Mouse (Mus musculus): Measurements from ENCODE around the gene Rreb1. TPM values are rescaled to one million over a fixed set of nuclear protein-coding genes. Genes with fewer than 3 reads are reported as not detected.

Gene Rreb1
- polyA plus RNA-seq, 2 experiments: 19.0 to 21.4 TPM

DNA sequence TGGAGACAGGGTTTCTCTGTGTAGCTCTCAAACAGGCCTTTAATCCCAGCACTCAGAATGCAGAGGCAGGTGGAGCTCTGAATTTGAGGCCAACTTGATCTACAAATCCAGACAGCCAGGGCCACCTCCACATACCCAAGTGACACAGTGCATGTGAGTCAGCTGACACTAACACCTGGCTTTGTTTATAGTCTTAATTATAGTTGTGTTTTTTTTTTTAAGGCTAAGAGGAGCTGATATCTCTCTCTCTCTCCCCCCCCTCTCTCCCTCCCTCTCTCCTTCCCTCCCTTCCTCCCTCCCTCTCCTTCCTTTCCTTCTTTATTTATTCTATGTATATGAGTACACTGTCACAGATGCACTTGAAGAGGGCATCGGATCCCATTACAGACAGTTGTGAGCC, 86.5 kb downstream of the Rreb1 start:
- 100% methylated on average over 1 of the region's 1 CpGs for WGBS
- no peak for ATAC-seq (ENCODE audit: low FRiP score, low read depth)

DNA sequence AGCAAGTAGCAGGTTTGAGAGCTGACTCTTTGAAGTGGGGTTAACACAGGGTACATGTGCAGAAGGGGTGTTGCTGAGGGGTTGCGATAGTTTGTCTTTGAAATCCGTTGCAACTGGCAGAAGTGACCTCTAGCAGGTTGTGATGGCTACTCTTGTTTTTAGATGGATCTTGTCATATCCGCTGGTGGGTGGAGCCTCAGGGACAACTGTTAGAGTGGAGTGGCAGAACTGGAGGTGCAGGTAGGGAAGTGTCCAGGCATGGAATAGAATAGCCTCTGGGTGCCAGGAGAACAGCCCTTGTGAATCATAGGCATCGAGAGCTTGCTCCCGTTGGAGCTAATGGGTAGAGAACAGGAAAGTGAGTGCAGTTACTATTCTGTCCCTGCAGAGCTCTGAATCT, 88.1 kb downstream of the Rreb1 start:
- Histone ChIP-seq H3K4me1 (ENCODE audit: control insufficient read depth, insufficient read depth, low read length) (peaks cover 36% of the 10 kb centered on the region), H3K4me3 (replicated peaks; ENCODE audit: low read length) (no peak overlapping the region), H3K27me3 (ENCODE audit: control insufficient read depth, insufficient read depth, low read length) (no peaks in the 10 kb centered on the region), H3K27ac (replicated peaks; ENCODE audit: low read depth, low read length) (no peak overlapping the region), H3K9me3 (ENCODE audit: control insufficient read depth, low read length) (no peaks in the 10 kb centered on the region), H3K9ac (ENCODE audit: low read depth, low read length, severe bottlenecking) (no peak overlapping the region), H3K36me3 (ENCODE audit: control insufficient read depth, insufficient read depth, low read length) (peaks cover 3% of the 10 kb centered on the region; the same call in 1 of the 2 replicates), H3K4me2 (replicated peaks; ENCODE audit: low read depth, low read length, severe bottlenecking) (no peak overlapping the region)
- 35% methylated on average over 5 of the region's 5 CpGs for WGBS
- DNase-seq (ENCODE audit: low spot score) (no peak), ATAC-seq (ENCODE audit: low FRiP score, low read depth) (no peak)
- TF ChIP-seq POLR2A (IDR thresholded peaks at IDR 0.05; ENCODE audit: borderline replicate concordance, extremely low read depth, insufficient read depth, insufficient read length): no peak

More for the DNA sequence above, 86.5 kb downstream of the Rreb1 start:
- no peak for DNase-seq (ENCODE audit: low spot score)
- Histone ChIP-seq H3K9ac (ENCODE audit: low read depth, low read length, severe bottlenecking) (no peak overlapping the region), H3K27ac (replicated peaks; ENCODE audit: low read depth, low read length) (no peak overlapping the region), H3K4me2 (replicated peaks; ENCODE audit: low read depth, low read length, severe bottlenecking) (no peak overlapping the region), H3K4me3 (replicated peaks; ENCODE audit: low read length) (no peak overlapping the region), H3K27me3 (ENCODE audit: control insufficient read depth, insufficient read depth, low read length) (no peaks in the 10 kb centered on the region), H3K4me1 (ENCODE audit: control insufficient read depth, insufficient read depth, low read length) (peaks cover 36% of the 10 kb centered on the region), H3K9me3 (ENCODE audit: control insufficient read depth, low read length) (no peaks in the 10 kb centered on the region), H3K36me3 (ENCODE audit: control insufficient read depth, insufficient read depth, low read length) (0 out of 2 replicates have a peak, but pooled peaks cover 3% of the 10 kb centered on the region)
- no peak for TF ChIP-seq POLR2A (IDR thresholded peaks at IDR 0.05; ENCODE audit: borderline replicate concordance, extremely low read depth, insufficient read depth, insufficient read length)

DNA sequence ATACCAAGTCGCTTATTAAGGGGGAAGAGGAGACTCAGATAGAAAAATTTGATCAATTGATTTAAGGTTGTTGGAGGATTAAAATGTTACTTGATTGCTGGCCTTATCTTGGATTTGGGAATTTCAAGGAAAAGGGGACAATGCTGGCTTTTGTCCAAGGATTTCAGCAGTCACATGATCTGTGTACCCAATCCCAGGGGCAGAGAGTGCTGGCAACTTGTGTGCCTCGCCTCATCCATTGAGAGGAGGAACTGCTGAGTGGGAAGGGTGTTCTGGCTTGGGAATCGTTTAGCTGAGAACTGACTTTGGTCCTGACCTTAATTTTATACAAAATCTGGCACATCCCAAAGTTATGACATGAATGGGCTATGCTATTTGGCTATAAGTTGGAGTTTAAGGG, 88.6 kb downstream of the Rreb1 start:
- ATAC-seq (ENCODE audit: low FRiP score, low read depth) (no peak), DNase-seq (ENCODE audit: low spot score) (peak; percentile 58)
- Histone ChIP-seq H3K4me2 (replicated peaks; ENCODE audit: low read depth, low read length, severe bottlenecking) (no peak overlapping the region), H3K4me1 (ENCODE audit: control insufficient read depth, insufficient read depth, low read length) (peaks cover 34% of the 10 kb centered on the region), H3K27ac (replicated peaks; ENCODE audit: low read depth, low read length) (no peak overlapping the region), H3K9ac (ENCODE audit: low read depth, low read length, severe bottlenecking) (no peak overlapping the region), H3K9me3 (ENCODE audit: control insufficient read depth, low read length) (no peaks in the 10 kb centered on the region), H3K27me3 (ENCODE audit: control insufficient read depth, insufficient read depth, low read length) (no peaks in the 10 kb centered on the region), H3K36me3 (ENCODE audit: control insufficient read depth, insufficient read depth, low read length) (peaks cover 3% of the 10 kb centered on the region; the same call in 1 of the 2 replicates), H3K4me3 (replicated peaks; ENCODE audit: low read length) (no peak overlapping the region)
- no peak for TF ChIP-seq POLR2A (IDR thresholded peaks at IDR 0.05; ENCODE audit: borderline replicate concordance, extremely low read depth, insufficient read depth, insufficient read length)
- WGBS: 53% methylated on average over 3 of the region's 3 CpGs

DNA sequence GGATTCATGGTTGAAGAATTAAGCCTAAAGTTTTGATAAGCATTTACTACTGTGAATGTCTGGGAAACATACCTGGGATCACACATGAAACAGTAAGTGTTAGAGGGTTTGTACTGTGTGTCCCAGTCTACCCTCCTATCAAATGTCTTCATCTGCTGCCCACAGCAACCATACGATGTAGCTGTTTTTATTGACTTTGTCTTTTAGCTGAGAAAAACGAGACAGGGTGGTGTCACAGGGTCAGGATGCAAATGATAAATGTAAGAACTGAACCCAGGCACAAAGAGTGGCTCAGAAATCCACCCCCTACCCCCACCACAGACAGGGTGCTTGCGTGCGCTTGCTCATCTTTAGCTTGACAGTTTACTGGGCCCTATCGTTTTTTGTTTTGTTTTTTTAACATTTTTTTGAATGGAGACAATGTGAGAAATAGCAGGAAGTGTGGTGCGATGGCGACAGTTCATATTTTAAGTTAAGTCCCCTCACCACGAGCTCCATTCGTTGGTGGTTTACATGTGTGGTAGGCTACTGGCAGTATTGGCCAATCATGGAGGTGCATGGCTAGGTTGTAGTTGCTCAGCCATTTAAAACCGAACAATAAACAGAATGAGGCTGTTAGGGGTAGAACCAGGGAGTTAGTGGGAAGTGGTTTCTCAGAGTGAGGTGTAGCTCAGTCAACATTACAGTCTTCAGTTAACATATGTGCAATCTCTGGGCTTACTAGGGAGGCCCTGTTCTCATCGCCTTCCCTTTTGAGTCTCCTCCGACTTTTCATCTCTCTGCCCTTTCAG, 92.1 kb downstream of the Rreb1 start:
- no peaks in the 10 kb centered on the region; the same call in 1 of the 2 replicates for H3K36me3 ChIP-seq (ENCODE audit: control insufficient read depth, insufficient read depth, low read length)
- no peak overlapping the region for H3K4me2 ChIP-seq (replicated peaks; ENCODE audit: low read depth, low read length, severe bottlenecking)
- TF ChIP-seq POLR2A (IDR thresholded peaks at IDR 0.05; ENCODE audit: borderline replicate concordance, extremely low read depth, insufficient read depth, insufficient read length): no peak
- no peak overlapping the region for H3K4me3 ChIP-seq (replicated peaks; ENCODE audit: low read length)
- no peaks in the 10 kb centered on the region for H3K27me3 ChIP-seq (ENCODE audit: control insufficient read depth, insufficient read depth, low read length)
- 80% methylated on average over 12 of the region's 12 CpGs for WGBS
- no peak for DNase-seq (ENCODE audit: low spot score)
- no peak overlapping the region for H3K9ac ChIP-seq (ENCODE audit: low read depth, low read length, severe bottlenecking)
- ATAC-seq (ENCODE audit: low FRiP score, low read depth): no peak
- peaks cover 22% of the 10 kb centered on the region for H3K4me1 ChIP-seq (ENCODE audit: control insufficient read depth, insufficient read depth, low read length)
- no peaks in the 10 kb centered on the region for H3K9me3 ChIP-seq (ENCODE audit: control insufficient read depth, low read length)
- H3K27ac ChIP-seq (replicated peaks; ENCODE audit: low read depth, low read length): no peak overlapping the region

DNA sequence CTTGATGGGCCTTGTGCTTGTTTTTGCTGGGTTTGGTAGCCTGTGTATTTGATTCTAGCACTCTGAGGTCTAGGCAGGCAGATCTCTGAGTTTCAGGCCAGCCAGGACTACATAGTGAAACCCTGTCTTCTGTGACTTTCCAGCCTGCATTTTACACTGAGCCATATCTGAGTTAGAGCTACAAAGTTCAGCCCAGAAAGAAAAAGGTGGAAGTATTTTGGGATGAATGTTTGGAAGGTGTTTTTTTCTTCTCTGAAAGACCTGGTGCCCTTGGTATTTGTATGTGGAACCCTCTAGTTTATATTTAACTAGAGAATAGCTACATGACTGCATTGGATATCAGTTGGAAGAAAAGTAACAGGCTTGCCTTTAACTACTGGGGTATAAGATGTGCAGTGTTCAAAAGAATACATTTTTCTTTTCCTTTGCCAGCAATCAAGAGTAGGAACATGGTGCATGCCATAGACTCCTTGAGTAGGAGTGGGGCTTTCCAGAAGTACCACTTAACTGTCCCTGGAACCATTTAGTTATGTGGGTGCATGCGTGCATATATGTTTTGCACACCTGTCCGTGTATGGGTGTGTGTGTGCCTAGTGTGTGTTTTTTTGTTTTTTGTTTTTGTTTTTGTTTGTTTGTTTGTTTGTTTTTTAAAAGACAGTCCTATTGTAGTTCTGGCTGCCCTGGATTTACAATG, 94.1 kb downstream of the Rreb1 start:
- H3K36me3 ChIP-seq (ENCODE audit: control insufficient read depth, insufficient read depth, low read length): no peaks in the 10 kb centered on the region; the same call in 1 of the 2 replicates
- no peak overlapping the region for H3K27ac ChIP-seq (replicated peaks; ENCODE audit: low read depth, low read length)
- 94% methylated on average over 2 of the region's 2 CpGs for WGBS
- no peak overlapping the region for H3K4me3 ChIP-seq (replicated peaks; ENCODE audit: low read length)
- no peak for TF ChIP-seq POLR2A (IDR thresholded peaks at IDR 0.05; ENCODE audit: borderline replicate concordance, extremely low read depth, insufficient read depth, insufficient read length)
- H3K9me3 ChIP-seq (ENCODE audit: control insufficient read depth, low read length): no peaks in the 10 kb centered on the region
- no peaks in the 10 kb centered on the region for H3K27me3 ChIP-seq (ENCODE audit: control insufficient read depth, insufficient read depth, low read length)
- H3K9ac ChIP-seq (ENCODE audit: low read depth, low read length, severe bottlenecking): no peak overlapping the region
- DNase-seq (ENCODE audit: low spot score) (no peak), ATAC-seq (ENCODE audit: low FRiP score, low read depth) (no peak)
- H3K4me2 ChIP-seq (replicated peaks; ENCODE audit: low read depth, low read length, severe bottlenecking): no peak overlapping the region
- H3K4me1 ChIP-seq (ENCODE audit: control insufficient read depth, insufficient read depth, low read length): peaks cover 13% of the 10 kb centered on the region
